Mouse (Mus musculus): ENCODE results near the gene Tacstd2. TPM values are rescaled to one million over a fixed set of nuclear protein-coding genes. Genes with fewer than 3 reads are reported as not detected.

Gene Tacstd2
- 41.8 and 48.2 TPM in 2 replicates for polyA plus RNA-seq (2012; rRNA removed; ENCODE audit: low replicate concordance)

DNA sequence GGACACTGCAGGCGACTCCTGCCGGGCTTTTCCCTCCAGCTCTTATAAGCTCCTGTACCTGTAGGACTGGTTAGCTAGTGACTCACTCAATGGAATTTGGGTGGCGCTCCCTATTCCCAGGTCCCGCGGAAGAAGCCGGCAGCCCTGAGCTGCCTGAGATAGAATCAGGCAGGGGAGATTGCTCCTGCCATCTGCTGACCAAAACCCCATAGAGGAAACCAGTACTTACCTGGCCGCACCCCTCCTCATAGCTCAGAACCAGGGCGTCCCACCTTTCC, at the start of gene Tacstd2:
Tacstd2 (minus strand) TSS at position 20 of the 278 bp plus-strand sequence.

DNA sequence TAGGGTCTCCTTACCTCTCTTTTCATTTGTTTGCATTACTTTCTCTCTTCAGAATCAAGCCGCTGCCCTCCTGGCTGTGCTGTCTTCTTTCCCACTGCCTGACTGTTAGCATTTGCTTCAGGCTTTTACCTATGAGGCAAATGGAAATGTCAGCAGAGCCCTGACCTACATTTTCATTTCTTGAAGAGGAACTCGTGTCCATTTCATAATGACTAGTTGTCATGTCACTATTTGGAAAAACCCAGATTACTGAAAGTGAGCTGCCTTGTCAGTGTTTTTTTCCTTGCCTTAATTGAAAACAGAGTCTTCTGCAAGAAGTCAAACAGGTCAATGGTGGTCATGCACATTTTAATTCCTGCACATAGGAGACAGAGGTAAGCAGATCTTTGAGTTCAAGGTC, 43.8 kb downstream of the Tacstd2 start, which contains the start of gene Il23r:
Il23r (minus strand) TSS at position 101 of the 400 bp plus-strand sequence.

Other genes with a start within 250 kb of the Tacstd2 start
- gene Il12rb2, start 159.6 kb downstream of the Tacstd2 start, polyA plus RNA-seq (2012; rRNA removed; ENCODE audit: low replicate concordance), result 0.90 and 1.4 TPM in 2 replicates
- 0.10 and 0.14 TPM in 2 replicates for gene Il23r, start 43.9 kb downstream of the Tacstd2 start, polyA plus RNA-seq (2012; rRNA removed; ENCODE audit: low replicate concordance)